Mouse (Mus musculus): ENCODE results near the gene Dhdds.

Dhdds gene

DNA sequence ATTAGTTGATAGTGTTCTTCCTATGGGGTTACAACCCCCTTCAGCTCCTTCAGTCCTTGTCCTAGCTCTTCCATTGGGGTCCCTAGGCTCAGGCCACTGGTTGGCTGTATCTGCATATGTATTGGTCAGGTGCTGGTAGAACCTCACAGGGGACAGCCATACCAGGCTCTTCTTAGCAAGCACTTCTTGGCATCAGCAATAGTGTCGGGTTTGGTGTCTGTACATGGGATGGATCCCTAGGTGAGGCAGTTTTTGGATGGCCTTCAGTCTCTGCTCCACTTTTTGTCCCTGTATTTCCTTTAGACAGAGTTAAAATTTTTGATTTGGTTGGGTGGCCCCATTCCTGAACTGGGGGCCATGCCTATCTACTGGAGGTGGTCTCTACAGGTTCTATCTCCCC is 41.8 kb downstream of the Dhdds start:
- DNase-seq (ENCODE audit: extremely low spot score, low read depth, low spot score), result no peak

DNA sequence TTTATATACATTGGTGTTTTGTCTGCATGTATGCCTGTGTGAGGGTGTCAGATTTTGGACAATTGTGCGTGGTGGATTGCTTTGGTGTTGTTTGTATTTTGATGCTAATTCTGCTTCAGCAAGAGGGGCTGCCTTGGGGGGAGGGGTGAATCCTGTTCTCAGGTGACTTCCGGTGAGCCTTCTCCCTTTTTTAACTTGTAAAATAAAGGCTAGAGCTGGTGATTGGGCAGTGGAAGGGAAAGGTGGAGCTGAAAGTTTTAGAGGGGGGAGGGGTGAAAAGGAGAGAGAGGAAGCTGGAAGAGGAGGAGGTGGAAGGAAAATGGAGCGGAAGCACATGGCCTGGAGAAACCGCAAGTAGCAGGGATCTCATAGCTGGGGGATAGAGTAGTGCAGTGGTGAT is 44.4 kb downstream of the Dhdds start:
- DNase-seq (ENCODE audit: extremely low spot score, low read depth, low spot score), result no peak

DNA sequence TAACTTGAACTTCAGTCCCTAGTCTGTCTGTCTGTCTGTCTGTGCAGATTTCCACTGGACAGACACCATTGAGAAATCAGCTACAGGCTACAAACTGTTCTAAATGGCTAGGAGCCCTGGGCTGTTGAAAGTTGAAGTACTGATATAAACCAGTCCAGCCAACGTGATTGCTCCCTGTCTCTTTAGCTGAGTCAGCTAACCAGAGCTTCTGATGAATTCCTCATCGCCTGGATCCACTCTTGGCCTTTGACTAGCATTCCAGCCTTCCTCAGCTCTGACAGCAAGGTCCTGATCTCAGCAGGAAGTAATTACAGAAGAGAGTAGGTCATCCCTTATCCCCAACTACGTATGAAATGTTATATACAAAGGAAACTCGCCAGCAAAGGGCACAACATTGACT is 54.0 kb downstream of the Dhdds start:
- DNase-seq (ENCODE audit: extremely low spot score, low read depth, low spot score), result no peak

DNA sequence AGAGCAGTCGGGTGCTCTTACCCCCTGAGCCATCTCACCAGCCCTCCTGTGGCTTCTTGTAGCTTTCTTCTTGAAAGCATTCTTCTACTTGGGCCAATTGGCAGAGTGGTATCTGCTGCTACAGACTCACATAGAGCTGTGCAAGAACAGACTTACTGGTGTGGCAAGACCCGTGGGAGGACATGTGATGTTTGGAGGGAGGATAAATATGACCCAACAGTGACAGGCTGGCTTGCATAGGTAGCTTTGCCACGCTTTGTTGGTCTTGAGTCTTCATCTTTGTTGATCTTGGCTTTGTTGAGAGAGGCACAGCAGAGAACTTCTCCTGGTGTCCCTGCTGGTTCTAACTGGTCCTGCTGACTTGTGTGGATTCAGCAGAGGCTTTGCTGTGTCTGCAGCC is 56.9 kb downstream of the Dhdds start:
- DNase-seq (ENCODE audit: extremely low spot score, low read depth, low spot score), result no peak

DNA sequence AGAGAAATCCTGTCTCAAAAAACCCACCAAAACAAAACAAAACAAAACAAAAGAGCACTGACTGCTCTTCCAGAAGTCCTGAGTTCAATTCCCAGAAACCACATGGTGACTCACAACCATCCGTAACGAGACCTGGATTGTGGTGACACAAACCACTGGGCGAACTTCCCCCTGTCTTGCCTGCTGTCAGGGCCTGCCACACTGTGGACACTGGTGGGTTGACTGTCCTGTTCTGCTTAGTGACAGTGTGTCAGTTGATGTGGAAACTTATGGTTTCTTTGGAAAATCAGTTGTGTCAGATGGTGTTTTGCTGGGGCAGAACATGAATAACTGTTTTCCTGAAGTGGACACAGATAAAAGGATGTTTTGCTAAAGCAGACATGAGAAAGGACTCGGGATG is 58.0 kb downstream of the Dhdds start:
- DNase-seq (ENCODE audit: extremely low spot score, low read depth, low spot score), result no peak

DNA sequence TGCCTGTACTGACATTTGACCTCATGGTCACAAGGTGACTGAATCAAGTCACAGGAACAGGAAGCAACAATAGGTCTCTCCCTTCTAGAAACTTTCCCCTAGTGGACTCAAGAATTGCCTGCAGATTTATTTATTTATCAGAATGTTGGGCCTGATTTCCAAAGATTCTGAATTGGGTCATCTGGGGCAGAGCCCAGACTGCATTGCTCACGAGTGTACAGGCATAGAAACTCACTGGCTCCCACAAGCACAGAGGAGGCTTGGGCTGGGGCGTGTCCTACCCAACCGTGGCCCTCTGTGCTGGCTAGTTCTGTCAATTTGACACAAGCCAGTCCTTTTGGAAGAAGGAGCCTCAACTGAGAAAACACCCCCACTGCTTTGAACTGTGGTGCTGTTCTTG is 59.1 kb downstream of the Dhdds start:
- no peak for DNase-seq (ENCODE audit: extremely low spot score, low read depth, low spot score)

DNA sequence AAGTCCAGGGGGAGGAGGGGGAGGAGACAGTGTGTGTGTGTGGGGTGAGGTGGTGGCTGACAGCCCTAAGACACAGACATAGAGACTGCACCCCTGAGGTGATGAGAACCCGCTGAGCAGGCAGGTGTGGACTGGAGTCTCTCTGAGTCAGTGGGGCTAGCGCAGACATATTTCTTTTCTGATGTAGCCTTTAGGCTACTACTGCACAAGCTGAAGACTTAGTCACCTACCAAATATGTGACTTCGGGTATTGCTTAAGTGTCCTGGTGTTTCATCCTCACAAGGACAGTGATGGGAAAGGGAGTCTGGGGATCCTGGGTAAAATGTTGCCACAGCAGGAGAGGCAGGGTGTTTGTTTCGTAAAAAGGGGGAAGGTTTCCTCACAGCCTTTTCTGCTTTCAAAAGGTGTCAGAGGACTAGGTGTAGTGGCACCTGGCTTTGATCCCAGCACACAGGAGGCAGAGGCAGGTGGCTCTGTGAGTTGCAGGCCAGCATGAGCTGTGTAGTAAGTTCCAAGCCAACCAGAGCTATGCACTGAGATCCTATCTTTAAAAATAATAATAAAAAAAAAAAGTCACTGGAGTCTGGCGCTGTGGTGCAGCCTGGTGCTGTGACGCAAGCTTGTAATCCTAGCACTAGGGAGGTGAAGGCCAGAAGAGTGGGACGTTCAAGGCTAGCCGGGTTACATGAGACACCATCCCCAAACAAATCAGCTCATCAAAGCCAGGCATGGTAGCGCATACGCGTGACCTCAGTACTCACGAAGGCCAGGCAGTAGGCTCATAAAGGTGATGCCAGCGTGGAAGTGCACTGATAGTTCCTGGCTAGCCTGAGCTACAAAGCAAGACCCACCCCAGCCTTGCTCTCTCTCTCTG is 60.1 kb downstream of the Dhdds start:
- no peak for DNase-seq (ENCODE audit: extremely low spot score, low read depth, low spot score)

DNA sequence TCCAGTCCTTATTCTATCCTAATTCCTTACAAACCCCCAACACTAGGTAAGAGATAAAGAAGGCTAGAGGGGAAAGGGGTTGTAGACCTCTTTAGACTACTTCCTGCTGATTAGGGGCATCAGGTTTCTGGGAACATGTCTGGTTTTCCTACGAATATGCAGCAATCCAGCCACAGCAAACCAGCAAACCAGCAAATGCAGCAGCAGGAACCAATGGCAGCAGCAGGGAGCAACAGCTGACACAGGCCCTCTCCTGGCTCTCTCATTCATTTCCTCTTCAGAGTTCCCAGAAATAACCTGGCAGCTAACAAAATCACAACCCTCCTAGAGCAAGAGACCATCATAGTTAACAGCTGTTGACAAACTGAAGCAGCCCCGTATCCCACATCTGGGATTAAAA is 62.6 kb downstream of the Dhdds start:
- no peak for DNase-seq (ENCODE audit: extremely low spot score, low read depth, low spot score)

DNA sequence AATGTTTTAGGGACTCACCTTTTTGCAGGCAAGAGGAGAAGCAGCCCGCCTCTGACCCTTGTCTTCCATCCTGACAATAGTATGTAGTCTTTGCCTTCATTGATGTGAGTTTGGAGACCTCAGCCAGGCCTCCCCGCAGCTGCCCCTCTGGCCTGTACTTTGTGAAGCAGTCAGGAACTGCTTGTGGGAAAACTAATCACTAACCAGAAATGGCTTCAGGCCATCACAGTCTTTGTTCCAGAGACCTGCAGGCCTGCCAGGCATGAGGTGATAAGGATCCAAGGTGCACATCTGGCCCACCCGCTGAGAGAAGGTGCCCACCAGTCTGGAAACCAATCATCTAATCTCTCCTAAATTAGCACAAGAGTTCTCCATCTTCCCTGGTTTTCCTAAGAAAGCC is 68.9 kb downstream of the Dhdds start:
- no peak for DNase-seq (ENCODE audit: extremely low spot score, low read depth, low spot score)

DNA sequence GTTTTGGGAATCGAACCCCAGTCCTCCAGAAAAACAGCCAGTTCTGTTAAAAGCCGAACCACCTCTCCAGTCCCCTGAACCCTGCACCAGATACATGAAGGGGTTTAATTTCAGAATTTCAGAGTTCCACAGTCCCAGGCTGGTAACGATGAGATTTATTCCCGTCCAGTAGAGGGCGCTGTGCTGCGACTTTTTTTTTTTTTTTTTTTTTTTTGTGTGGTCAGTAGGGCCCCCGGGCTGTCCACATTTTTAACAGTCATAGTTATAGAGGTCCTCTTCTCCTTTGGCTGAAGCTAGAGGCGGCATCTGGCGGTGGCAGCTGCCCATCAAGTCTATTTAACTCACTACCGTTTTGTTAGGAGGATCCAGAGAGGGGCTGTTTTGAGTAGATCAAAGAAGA is 69.4 kb downstream of the Dhdds start:
- DNase-seq (ENCODE audit: extremely low spot score, low read depth, low spot score), result no peak

DNA sequence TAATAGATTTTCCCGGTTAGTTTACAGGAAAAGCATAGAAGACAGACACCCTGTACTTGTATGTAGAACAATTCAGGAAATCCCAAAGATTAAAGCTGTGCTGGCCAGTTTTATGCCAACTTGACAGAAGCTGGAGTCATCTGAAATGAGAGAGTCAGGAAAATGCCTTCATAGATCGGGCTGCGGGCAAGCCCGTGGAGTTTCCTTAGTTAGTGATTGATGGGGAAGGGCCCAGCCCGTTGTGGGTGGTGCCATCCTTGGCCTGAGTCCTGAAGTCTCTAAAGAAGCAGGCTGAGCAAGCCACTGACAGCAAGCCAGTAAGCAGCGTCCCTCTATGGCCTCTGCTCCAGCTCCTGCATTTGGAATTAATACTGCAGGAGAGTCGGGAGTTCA is 71.4 kb downstream of the Dhdds start:
- DNase-seq (ENCODE audit: extremely low spot score, low read depth, low spot score), result no peak

DNA sequence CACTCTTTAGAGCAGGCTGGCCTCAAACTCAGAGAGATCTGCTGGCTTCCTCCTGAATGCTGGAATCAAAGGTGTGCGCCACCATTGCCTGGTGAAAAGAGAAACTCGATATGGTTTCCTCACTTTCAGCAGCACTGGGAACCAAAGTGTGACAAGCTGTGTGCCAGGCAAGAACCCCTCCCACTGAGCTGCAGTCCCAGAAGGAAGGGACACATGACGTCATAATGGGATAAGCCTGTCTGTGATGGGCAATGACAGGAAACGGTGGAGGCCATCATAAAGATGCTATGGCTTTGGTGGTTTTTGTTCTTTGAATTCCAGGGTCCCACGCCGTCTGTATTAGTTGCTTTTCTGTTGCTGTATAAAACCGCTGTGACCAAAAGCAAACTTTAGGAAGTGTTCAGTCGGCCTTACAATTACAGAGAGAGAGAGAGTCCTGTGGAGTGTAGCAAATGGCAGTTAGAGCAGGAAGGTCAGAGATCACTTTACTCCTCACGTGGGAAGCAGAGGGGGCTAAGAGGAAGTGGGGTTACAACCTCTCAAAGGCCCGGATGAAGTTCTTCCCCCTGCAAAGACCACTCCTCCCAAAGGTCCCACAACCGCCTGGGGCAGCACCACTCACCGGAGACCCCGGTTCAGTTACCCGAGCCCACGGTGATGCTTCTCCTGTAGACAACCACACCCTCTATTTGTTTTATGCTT is 72.0 kb downstream of the Dhdds start:
- DNase-seq (ENCODE audit: extremely low spot score, low read depth, low spot score), result no peak

DNA sequence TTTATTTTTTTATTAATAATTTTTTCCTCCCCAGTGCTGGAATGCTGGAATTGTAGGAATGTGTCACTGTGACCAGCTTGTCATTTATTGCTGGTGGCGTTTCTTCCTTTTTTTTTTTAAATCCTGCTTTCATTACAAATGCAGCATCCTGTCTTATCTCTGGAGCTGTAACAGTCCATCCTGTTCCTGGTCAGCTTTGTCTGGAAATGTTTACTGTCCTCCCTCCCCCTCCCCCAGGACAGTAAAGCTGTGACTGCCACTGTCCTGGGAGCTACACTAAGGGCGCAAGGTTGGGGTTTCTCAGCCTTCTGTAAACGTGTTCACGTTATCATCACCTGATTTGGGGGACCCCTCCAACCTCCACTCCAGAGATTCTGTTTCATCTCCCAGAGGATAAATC is 75.5 kb downstream of the Dhdds start:
- DNase-seq (ENCODE audit: extremely low spot score, low read depth, low spot score), result no peak

DNA sequence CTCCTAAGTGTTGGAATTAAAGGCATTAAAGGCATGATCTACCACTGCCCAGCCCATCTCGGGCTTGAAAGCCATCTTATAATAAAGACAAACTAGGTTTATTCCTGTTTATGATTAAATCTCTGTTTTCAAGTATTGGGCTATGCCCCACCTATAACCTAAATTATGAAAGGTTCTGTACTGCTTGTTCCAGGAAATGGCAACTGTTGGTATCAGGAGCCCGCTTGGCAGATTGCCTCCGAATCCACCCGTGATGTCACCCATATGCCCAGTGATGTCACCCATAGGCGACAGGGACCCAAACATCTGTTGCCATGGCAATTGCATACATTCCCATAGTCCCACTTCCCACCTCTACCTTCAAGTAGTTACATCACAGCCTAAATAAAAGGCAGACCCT is 77.0 kb downstream of the Dhdds start:
- no peak for DNase-seq (ENCODE audit: extremely low spot score, low read depth, low spot score)
